Mouse (Mus musculus) heart, embryonic 15.5 days (tissue): Measurements from ENCODE around the gene Slc4a5. TPM values are rescaled to one million over a fixed set of nuclear protein-coding genes. Genes with fewer than 3 reads are reported as not detected.

Experiments used
- polyA plus RNA-seq: library from polyadenylated mRNA; unstranded; fragments of >200 nt; fragmentation: Nextera tagmentation; extraction: Ambion mirVana; gene quantifications from 2 replicates; pipeline ENCODE4 v1.2.1, GENCODE M21; 2015

Gene Slc4a5
- polyA plus RNA-seq, 1 experiment from 2014 or later, result 0.28 TPM

Other genes starting within 250 kb of the Slc4a5 start
- 7.1 and 10.8 TPM in 2 replicates for gene Dok1, start 186.4 kb upstream of the Slc4a5 start, polyA plus RNA-seq
- gene Loxl3, start 185.7 kb upstream of the Slc4a5 start, polyA plus RNA-seq, result 7.5 and 11.9 TPM in 2 replicates
- 110 and 136 TPM in 2 replicates for gene Aup1, start 165.3 kb upstream of the Slc4a5 start, polyA plus RNA-seq
- 71.2 and 83.4 TPM in 2 replicates for gene Htra2, start 164.6 kb upstream of the Slc4a5 start, polyA plus RNA-seq
- gene Dqx1, start 162.0 kb upstream of the Slc4a5 start, polyA plus RNA-seq, result 0.28 and 1.1 TPM in 2 replicates
- 0.37 and 1.5 TPM in 2 replicates for gene Tlx2, start 149.5 kb upstream of the Slc4a5 start, polyA plus RNA-seq
- 13.8 and 18.6 TPM in 2 replicates for gene Pcgf1, start 142.0 kb upstream of the Slc4a5 start, polyA plus RNA-seq
- 0.42 and 0.48 TPM in 2 replicates for gene Lbx2, start 133.5 kb upstream of the Slc4a5 start, polyA plus RNA-seq
- gene Ccdc142, start 118.2 kb upstream of the Slc4a5 start, polyA plus RNA-seq, result 2.3 and 2.4 TPM in 2 replicates
- 1.9 and 2.6 TPM in 2 replicates for gene Gm42688, start 118.2 kb upstream of the Slc4a5 start, polyA plus RNA-seq
- gene Mrpl53, start 110.8 kb upstream of the Slc4a5 start, polyA plus RNA-seq, result 136 and 164 TPM in 2 replicates
- gene Mogs, start 104.3 kb upstream of the Slc4a5 start, polyA plus RNA-seq, result 17.6 and 27.8 TPM in 2 replicates
- gene Wbp1, start 98.3 kb upstream of the Slc4a5 start, polyA plus RNA-seq, result 81.9 and 99.5 TPM in 2 replicates
- 7.4 and 9.2 TPM in 2 replicates for gene Ino80b, start 94.4 kb upstream of the Slc4a5 start, polyA plus RNA-seq
- gene Rtkn, start 84.4 kb upstream of the Slc4a5 start, polyA plus RNA-seq, result 19.3 and 26.2 TPM in 2 replicates
- 3.4 and 4.3 TPM in 2 replicates for gene Wdr54, start 63.4 kb upstream of the Slc4a5 start, polyA plus RNA-seq
- gene 1700003E16Rik, start 63.4 kb upstream of the Slc4a5 start, polyA plus RNA-seq, result 0.91 and 1.6 TPM in 2 replicates
- 60.3 and 82.8 TPM in 2 replicates for gene Dctn1, start 53.9 kb upstream of the Slc4a5 start, polyA plus RNA-seq
- 21.0 and 24.1 TPM in 2 replicates for gene Mthfd2, start 106.1 kb downstream of the Slc4a5 start, polyA plus RNA-seq
- 28.1 and 38.4 TPM in 2 replicates for gene Mob1a, start 106.2 kb downstream of the Slc4a5 start, polyA plus RNA-seq
- 220 and 294 TPM in 2 replicates for gene Bola3, start 129.3 kb downstream of the Slc4a5 start, polyA plus RNA-seq
- gene Tet3, start 239.3 kb downstream of the Slc4a5 start, polyA plus RNA-seq, result 26.2 and 37.5 TPM in 2 replicates